Mouse (Mus musculus) testis, adult 2 months (tissue): ENCODE data around the gene Pi4k2a. TPM values are rescaled to one million over a fixed set of nuclear protein-coding genes. Genes with fewer than 3 reads are reported as not detected.

Experiments
- H3K27ac ChIP-seq: fragments of 200-500 bp; 2 replicates; pipeline ENCODE4 v1.5.1; 2012; ENCODE audit warnings: low read depth, low read length; ENCODE audit not compliant: control insufficient read depth, insufficient read depth
- H3K27me3 ChIP-seq: fragments of 200-500 bp; 2 replicates; pipeline ENCODE4 v1.6.1; 2012; ENCODE audit warnings: mild to moderate bottlenecking, low read length, moderate library complexity; ENCODE audit not compliant: control insufficient read depth, insufficient read depth
- H3K36me3 ChIP-seq: fragments of 200-500 bp; 2 replicates; pipeline ENCODE4 v1.6.1; 2012; ENCODE audit warnings: mild to moderate bottlenecking, low read length; ENCODE audit not compliant: control insufficient read depth, insufficient read depth
- H3K4me1 ChIP-seq: fragments of 200-500 bp; 2 replicates; pipeline ENCODE4 v1.6.1; 2012; ENCODE audit warnings: low read length; ENCODE audit not compliant: control insufficient read depth, insufficient read depth
- H3K4me3 ChIP-seq: fragments of 200-500 bp; 2 replicates; pipeline ENCODE4 v1.5.1; 2012; ENCODE audit warnings: low read depth, mild to moderate bottlenecking, low read length, moderate library complexity, mixed read lengths; ENCODE audit not compliant: control insufficient read depth
- CTCF ChIP-seq: fragments of 200-500 bp; IDR thresholded peaks from 2 replicates; pipeline ENCODE4 v1.5.1; 2012; ENCODE audit warnings: low read depth, mild to moderate bottlenecking, inconsistent platforms, low read length, moderate library complexity; ENCODE audit not compliant: control insufficient read depth, insufficient read depth, insufficient replicate concordance
- POLR2A ChIP-seq: fragments of 200-500 bp; IDR thresholded peaks from 2 replicates; pipeline ENCODE4 v1.6.1; 2012; ENCODE audit warnings: low read depth, mild to moderate bottlenecking, inconsistent platforms, low read length, moderate library complexity; ENCODE audit not compliant: control insufficient read depth
- polyA plus RNA-seq: library from polyadenylated mRNA; depleted of rRNA; stranded (reverse); fragments of >200 nt; gene quantifications from 2 replicates; pipeline ENCODE4 v1.2.3, GENCODE M21; 2012

The Pi4k2a gene
- polyA plus RNA-seq, 1 experiment = 27.8 TPM

DNA sequence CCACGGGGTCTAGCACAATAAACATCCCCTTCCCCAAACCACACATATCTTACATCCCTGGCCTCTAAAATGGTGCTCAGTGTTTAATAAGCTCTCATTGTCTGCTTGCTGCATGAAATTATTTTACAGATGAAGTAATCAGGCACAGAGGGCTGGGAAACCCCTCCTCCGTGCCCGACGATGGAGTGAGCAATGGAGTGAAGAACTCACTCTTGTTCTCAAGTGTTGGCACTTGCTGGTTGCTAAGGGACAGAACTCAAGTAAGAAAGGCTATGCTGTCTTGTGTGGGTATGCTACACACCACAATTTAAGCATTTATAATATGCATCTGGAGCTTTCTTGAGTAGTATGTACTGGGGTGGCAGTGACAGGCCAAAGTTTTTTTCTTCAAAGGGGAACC lies 54.9 kb downstream of the Pi4k2a start:
- H3K36me3 ChIP-seq = no peaks in the 10 kb centered on the region
- no peaks in the 10 kb centered on the region; the same call in 1 of the 2 replicates for H3K27me3 ChIP-seq
- H3K27ac ChIP-seq = 0 out of 2 replicates have a peak overlapping the region, but pooled peaks have one; percentile 41
- TF ChIP-seq POLR2A (no peak), CTCF (no peak)
- H3K4me1 ChIP-seq = peaks cover 23% of the 10 kb centered on the region
- no peak overlapping the region for H3K4me3 ChIP-seq

DNA sequence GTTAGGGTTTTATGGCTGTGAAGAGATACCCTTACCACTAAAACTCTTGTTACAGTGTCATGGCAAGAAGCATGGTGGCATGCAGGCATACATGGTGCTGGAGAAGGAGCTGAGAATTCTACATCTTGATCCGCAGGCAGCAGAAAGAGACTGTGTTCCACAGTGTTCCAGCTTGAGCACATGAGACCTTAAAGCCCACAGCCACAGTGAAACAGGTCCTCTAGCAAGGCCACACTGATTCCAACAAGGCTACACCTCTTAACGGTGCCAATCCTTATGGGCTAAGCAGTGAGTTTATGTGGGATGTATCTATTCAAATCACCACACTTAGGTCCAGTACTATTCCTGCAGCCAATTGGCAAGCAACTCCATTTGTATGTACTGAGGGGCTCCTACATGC lies 55.5 kb downstream of the Pi4k2a start:
- TF ChIP-seq POLR2A = no peak
- no peak for TF ChIP-seq CTCF
- H3K4me1 ChIP-seq = peaks cover 23% of the 10 kb centered on the region
- no peaks in the 10 kb centered on the region; the same call in 1 of the 2 replicates for H3K27me3 ChIP-seq
- no peak overlapping the region for H3K27ac ChIP-seq
- no peak overlapping the region for H3K4me3 ChIP-seq
- no peaks in the 10 kb centered on the region for H3K36me3 ChIP-seq

DNA sequence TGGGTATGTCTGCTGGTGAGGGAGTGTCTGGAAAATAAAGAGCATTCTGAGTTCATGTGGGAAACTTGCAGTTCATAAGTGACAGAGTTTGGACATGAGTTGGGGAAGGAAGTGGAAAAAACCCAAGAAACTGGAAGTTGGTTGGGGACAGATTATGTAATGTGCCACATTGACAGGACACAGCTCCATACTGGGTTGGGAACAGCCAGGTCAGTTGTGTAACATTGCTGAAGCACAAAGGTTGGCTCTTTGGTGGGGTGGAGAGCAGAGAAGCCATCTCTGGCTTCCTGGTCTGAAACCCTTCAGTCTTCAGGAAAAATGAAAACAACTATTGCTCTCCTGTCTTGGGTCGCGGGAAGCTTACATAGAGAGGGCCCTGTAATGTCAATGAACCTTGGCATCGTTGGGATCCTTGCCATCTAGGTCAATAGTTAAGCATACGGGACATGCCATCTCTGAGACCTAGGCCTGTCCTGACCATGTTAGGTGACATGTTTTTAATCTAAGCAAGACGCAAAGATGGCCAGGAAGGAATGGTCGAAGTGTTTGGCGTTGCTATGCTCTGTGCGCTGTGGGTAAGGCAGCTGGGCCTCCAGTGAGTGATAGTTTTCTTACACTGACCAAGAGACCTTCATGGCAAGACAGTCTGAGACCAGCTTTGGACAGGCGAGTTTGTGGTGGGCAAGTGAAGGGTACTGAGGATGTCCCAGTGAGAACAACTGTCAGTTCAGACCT lies 56.2 kb downstream of the Pi4k2a start:
- Histone ChIP-seq H3K27me3 (no peaks in the 10 kb centered on the region; the same call in 1 of the 2 replicates), H3K4me1 (peaks cover 25% of the 10 kb centered on the region), H3K27ac (no peak overlapping the region), H3K4me3 (no peak overlapping the region), H3K36me3 (no peaks in the 10 kb centered on the region)
- TF ChIP-seq CTCF (no peak), POLR2A (no peak)

- H3K36me3 ChIP-seq = no peaks in the 10 kb centered on the region
- peak within 1 kb of the TSS; percentile 88 for H3K4me3 ChIP-seq
- peak within 1 kb of the TSS; percentile 77 for H3K27ac ChIP-seq
- TF ChIP-seq CTCF = no peak
- TF ChIP-seq POLR2A = peak; percentile 44; the same call in 1 of the 2 replicates
- H3K27me3 ChIP-seq = no peaks in the 10 kb centered on the region; the same call in 1 of the 2 replicates
- peaks cover 27% of the 10 kb centered on the region for H3K4me1 ChIP-seq
These were observed 57.0 kb downstream of the Pi4k2a start, which contains the start of gene Marveld1 for GRCm38 (mm10) chr19:42147170-42147768. Gene Marveld1 (plus strand): TSS chr19:42147400.

GRCm38 (mm10) chr19:42147769-42148568 lies 57.7 kb downstream of the Pi4k2a start:
- TF ChIP-seq CTCF (no peak), POLR2A (peak; percentile 30; the same call in 1 of the 2 replicates)
- H3K27me3 ChIP-seq = no peaks in the 10 kb centered on the region; the same call in 1 of the 2 replicates
- H3K36me3 ChIP-seq = no peaks in the 10 kb centered on the region
- H3K4me3 ChIP-seq = peak overlapping the region; percentile 88
- peaks cover 27% of the 10 kb centered on the region for H3K4me1 ChIP-seq
- peak overlapping the region; percentile 77 for H3K27ac ChIP-seq

GRCm38 (mm10) chr19:42148569-42148860 lies 58.2 kb downstream of the Pi4k2a start:
- no peak for TF ChIP-seq CTCF
- no peaks in the 10 kb centered on the region for H3K36me3 ChIP-seq
- H3K4me3 ChIP-seq = peak overlapping the region; percentile 88
- H3K27ac ChIP-seq = no peak overlapping the region
- peaks cover 30% of the 10 kb centered on the region for H3K4me1 ChIP-seq
- no peaks in the 10 kb centered on the region; the same call in 1 of the 2 replicates for H3K27me3 ChIP-seq

GRCm38 (mm10) chr19:42151990-42152389 lies 61.7 kb downstream of the Pi4k2a start:
- Histone ChIP-seq H3K36me3 (no peaks in the 10 kb centered on the region), H3K4me3 (no peak overlapping the region), H3K4me1 (peaks cover 25% of the 10 kb centered on the region), H3K27ac (no peak overlapping the region; the same call in 1 of the 2 replicates), H3K27me3 (no peaks in the 10 kb centered on the region; the same call in 1 of the 2 replicates)
- TF ChIP-seq CTCF (peak; percentile 82), POLR2A (no peak)
